Mouse (Mus musculus) hindbrain, embryonic 16.5 days (tissue): ENCODE measurements around the gene Kdm2b. TPM values are rescaled to one million over a fixed set of nuclear protein-coding genes. Genes with fewer than 3 reads are reported as not detected.

Source experiments
- ATAC-seq: fragments of 200-750 bp; cut with Nextera tagmentation; 2 replicates; pipeline ENCODE4 v1.8.0; 2017; ENCODE audit warnings: moderate TSS enrichment, moderate library complexity
- H3K27ac ChIP-seq: fragments of 300-500 bp; sonication (generic); 2 replicates; pipeline ENCODE4 v1.5.1; 2014; ENCODE audit warnings: low read depth, mild to moderate bottlenecking, control low read depth, low read length, moderate library complexity
- H3K27me3 ChIP-seq: fragments of 300-500 bp; sonication (generic); replicated peaks from 2 replicates; pipeline ENCODE4 v1.6.1; 2014; ENCODE audit warnings: low read length; ENCODE audit not compliant: control insufficient read depth, insufficient read depth
- H3K36me3 ChIP-seq: fragments of 300-500 bp; sonication (generic); 2 replicates; pipeline ENCODE4 v1.6.1; 2014; ENCODE audit warnings: mild to moderate bottlenecking, low read length, moderate library complexity, mixed read lengths; ENCODE audit not compliant: control insufficient read depth, insufficient read depth
- H3K4me1 ChIP-seq: fragments of 300-500 bp; sonication (generic); 2 replicates; pipeline ENCODE4 v1.6.1; 2014; ENCODE audit warnings: low read depth, low read length; ENCODE audit not compliant: control insufficient read depth, insufficient read depth
- H3K4me2 ChIP-seq: fragments of 300-500 bp; sonication (generic); 2 replicates; pipeline ENCODE4 v1.6.1; 2014; ENCODE audit warnings: mild to moderate bottlenecking, low read length, control low read depth, moderate library complexity
- H3K4me3 ChIP-seq: fragments of 300-500 bp; sonication (generic); 2 replicates; pipeline ENCODE4 v1.5.1; 2014; ENCODE audit warnings: mild to moderate bottlenecking, low read length, control low read depth, moderate library complexity
- H3K9ac ChIP-seq: fragments of 300-500 bp; sonication (generic); 2 replicates; pipeline ENCODE4 v1.6.1; 2014; ENCODE audit warnings: low read depth, mild to moderate bottlenecking, control low read depth, low read length, moderate library complexity
- H3K9me3 ChIP-seq: fragments of 300-500 bp; sonication (generic); 2 replicates; pipeline ENCODE4 v1.6.1; 2014; ENCODE audit warnings: mild to moderate bottlenecking, low read length, moderate library complexity; ENCODE audit not compliant: control insufficient read depth
- WGBS: fragments of 180-500 bp; shearing (Covaris S2); extraction: QIAGEN DNeasy Blood & Tissue Kit; methylation state at CpG from one replicate; pipeline ENCODE4 v1.1.7; 2014; 5-methylcytosine and 5-hydroxymethylcytosine counted together
- polyA plus RNA-seq: library from polyadenylated mRNA; unstranded; fragments of >200 nt; fragmentation: Nextera tagmentation; extraction: Ambion mirVana; gene quantifications from 2 replicates; pipeline ENCODE4 v1.2.1, GENCODE M21; 2015

The Kdm2b gene
- polyA plus RNA-seq, 1 experiment from 2014 or later: 88.8 TPM

GRCm38 (mm10) chr5:122832996-122833395 lies 156.6 kb downstream of the Kdm2b start:
- Histone ChIP-seq H3K4me2 (no peak overlapping the region), H3K9ac (no peak overlapping the region), H3K9me3 (no peaks in the 10 kb centered on the region), H3K4me3 (no peak overlapping the region), H3K4me1 (no peaks in the 10 kb centered on the region), H3K36me3 (no peaks in the 10 kb centered on the region), H3K27me3 (no peaks in the 10 kb centered on the region), H3K27ac (no peak overlapping the region)
- ATAC-seq: no peak
- 82% methylated on average over 10 of the region's 10 CpGs for whole genome bisulfite sequencing

DNA sequence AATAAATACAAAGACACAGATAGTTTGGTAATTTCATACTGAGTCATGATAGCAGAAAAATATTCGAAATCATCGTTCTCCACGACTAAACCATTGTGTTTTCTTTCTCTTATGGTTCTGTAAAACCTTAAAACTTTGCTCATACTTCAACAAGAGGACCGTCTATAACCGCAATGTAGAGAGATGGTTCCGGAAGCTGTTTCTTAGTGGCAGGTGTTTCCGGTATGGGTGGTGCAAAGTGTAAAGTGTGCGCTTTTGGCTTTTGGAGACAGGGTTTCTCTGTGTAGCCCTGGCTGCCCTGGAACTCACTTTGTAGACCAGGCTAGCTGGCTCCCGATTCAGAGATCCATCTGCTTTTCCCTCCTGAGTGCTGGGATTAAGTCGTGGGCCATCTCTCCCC lies 157.1 kb downstream of the Kdm2b start:
- no peak for ATAC-seq

GRCm38 (mm10) chr5:122825099-122825498 lies 164.5 kb downstream of the Kdm2b start:
- 80% methylated on average over 8 of the region's 8 CpGs for WGBS
- Histone ChIP-seq H3K27ac (no peak overlapping the region), H3K9ac (no peak overlapping the region), H3K9me3 (no peaks in the 10 kb centered on the region), H3K27me3 (no peaks in the 10 kb centered on the region), H3K36me3 (no peaks in the 10 kb centered on the region), H3K4me1 (peaks cover 2% of the 10 kb centered on the region), H3K4me2 (no peak overlapping the region), H3K4me3 (no peak overlapping the region)
- no peak for ATAC-seq

More for the DNA sequence above, 157.1 kb downstream of the Kdm2b start:
- WGBS: 87% methylated on average over 10 of the region's 10 CpGs
- no peaks in the 10 kb centered on the region for H3K36me3 ChIP-seq
- H3K9ac ChIP-seq: no peak overlapping the region
- H3K4me3 ChIP-seq: no peak overlapping the region
- H3K4me2 ChIP-seq: no peak overlapping the region
- no peaks in the 10 kb centered on the region for H3K4me1 ChIP-seq
- no peak overlapping the region for H3K27ac ChIP-seq
- no peaks in the 10 kb centered on the region for H3K27me3 ChIP-seq
- H3K9me3 ChIP-seq: no peaks in the 10 kb centered on the region

- H3K27me3 ChIP-seq: no peaks in the 10 kb centered on the region
- no peak for ATAC-seq
- H3K9ac ChIP-seq: no peak overlapping the region
- peaks cover 8% of the 10 kb centered on the region for H3K4me1 ChIP-seq
- WGBS: 77% methylated on average over 6 of the region's 6 CpGs
- H3K4me2 ChIP-seq: no peak overlapping the region
- H3K4me3 ChIP-seq: no peak overlapping the region
- H3K36me3 ChIP-seq: no peaks in the 10 kb centered on the region; the same call in 1 of the 2 replicates
- no peaks in the 10 kb centered on the region for H3K9me3 ChIP-seq
- no peak overlapping the region for H3K27ac ChIP-seq
Measured at GRCm38 (mm10) chr5:122824450-122824849, 165.2 kb downstream of the Kdm2b start.

GRCm38 (mm10) chr5:122823976-122824375 lies 165.6 kb downstream of the Kdm2b start:
- no peak overlapping the region for H3K4me3 ChIP-seq
- WGBS: 71% methylated on average over 1 of the region's 1 CpGs
- H3K4me1 ChIP-seq: peaks cover 11% of the 10 kb centered on the region
- H3K9ac ChIP-seq: no peak overlapping the region
- no peak for ATAC-seq
- H3K9me3 ChIP-seq: no peaks in the 10 kb centered on the region
- peaks cover 2% of the 10 kb centered on the region; the same call in 1 of the 2 replicates for H3K36me3 ChIP-seq
- H3K4me2 ChIP-seq: no peak overlapping the region
- no peak overlapping the region for H3K27ac ChIP-seq
- H3K27me3 ChIP-seq: no peaks in the 10 kb centered on the region

- WGBS: 94% methylated on average over 4 of the region's 4 CpGs
- peaks cover 11% of the 10 kb centered on the region for H3K4me1 ChIP-seq
- H3K4me3 ChIP-seq: no peak overlapping the region
- H3K27ac ChIP-seq: no peak overlapping the region
- H3K27me3 ChIP-seq: no peaks in the 10 kb centered on the region
- H3K9ac ChIP-seq: no peak overlapping the region
- no peaks in the 10 kb centered on the region for H3K9me3 ChIP-seq
- no peak overlapping the region for H3K4me2 ChIP-seq
- H3K36me3 ChIP-seq: peaks cover 15% of the 10 kb centered on the region
- ATAC-seq: no peak
Measured at GRCm38 (mm10) chr5:122822441-122822840, 167.2 kb downstream of the Kdm2b start.

DNA sequence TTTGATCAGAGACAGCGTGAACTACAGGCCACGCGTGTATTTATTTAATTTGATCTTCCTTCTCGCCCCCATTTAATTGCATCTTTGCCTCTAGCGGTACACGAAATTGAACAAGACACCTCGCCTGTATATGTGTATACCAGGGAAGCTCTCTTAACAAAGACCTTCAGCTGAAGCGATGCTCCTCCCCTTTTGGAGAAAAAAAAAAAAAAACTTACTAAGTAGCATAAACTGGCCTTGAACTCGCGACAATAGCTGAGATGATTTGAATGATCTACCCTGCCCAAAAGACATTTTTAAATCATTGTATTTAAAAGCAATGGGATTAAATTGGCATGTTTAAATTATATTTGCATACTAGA lies 168.1 kb downstream of the Kdm2b start:
- peak overlapping the region; percentile 55 for H3K4me2 ChIP-seq
- H3K27me3 ChIP-seq: no peaks in the 10 kb centered on the region
- peak overlapping the region; percentile 91 for H3K4me3 ChIP-seq
- peaks cover 21% of the 10 kb centered on the region for H3K36me3 ChIP-seq
- 0% methylated on average over 10 of the region's 10 CpGs for WGBS
- no peaks in the 10 kb centered on the region for H3K9me3 ChIP-seq
- H3K4me1 ChIP-seq: peaks cover 11% of the 10 kb centered on the region
- peak overlapping the region; percentile 92 for H3K27ac ChIP-seq
- peak overlapping the region; percentile 70 for H3K9ac ChIP-seq
- peak; percentile 70 for ATAC-seq

GRCm38 (mm10) chr5:122820777-122821523 lies 168.7 kb downstream of the Kdm2b start, which contains the start of gene Anapc5:
TSS of gene Anapc5 (minus strand) at chr5:122821339.
- no peaks in the 10 kb centered on the region for H3K9me3 ChIP-seq
- H3K9ac ChIP-seq: peak within 1 kb of the TSS; percentile 92
- peak within 1 kb of the TSS; percentile 62 for H3K4me2 ChIP-seq
- peaks cover 22% of the 10 kb centered on the region for H3K36me3 ChIP-seq
- H3K4me1 ChIP-seq: peaks cover 11% of the 10 kb centered on the region
- peak within 1 kb of the TSS; percentile 98 for H3K27ac ChIP-seq
- no peaks in the 10 kb centered on the region for H3K27me3 ChIP-seq
- peak; percentile 100 for ATAC-seq
- H3K4me3 ChIP-seq: peak within 1 kb of the TSS; percentile 91
- under 1% methylated on average over 55 of the region's 55 CpGs for WGBS
